Mouse (Mus musculus) limb, embryonic 12.5 days (tissue): ENCODE measurements around the gene Ncbp2. TPM values are rescaled to one million over a fixed set of nuclear protein-coding genes. Genes with fewer than 3 reads are reported as not detected.

Experiments used
- ATAC-seq: fragments of 200-750 bp; cut with Nextera tagmentation; 2 replicates; pipeline ENCODE4 v1.8.0; 2017; ENCODE audit warnings: low read depth, moderate TSS enrichment; ENCODE audit not compliant: insufficient number of reproducible peaks, insufficient read depth, low FRiP score, low TSS enrichment
- H3K27ac ChIP-seq: fragments of 300-500 bp; sonication (generic); 2 replicates; pipeline ENCODE4 v1.5.1; 2016; ENCODE audit warnings: mild to moderate bottlenecking, moderate library complexity
- H3K27me3 ChIP-seq: fragments of 300-500 bp; sonication (generic); 2 replicates; pipeline ENCODE4 v1.6.1; 2016; ENCODE audit warnings: mild to moderate bottlenecking, moderate library complexity
- H3K36me3 ChIP-seq: fragments of 300-500 bp; sonication (generic); 2 replicates; pipeline ENCODE4 v1.6.1; 2016; ENCODE audit warnings: mild to moderate bottlenecking, moderate library complexity
- H3K4me1 ChIP-seq: fragments of 300-500 bp; sonication (generic); replicated peaks from 2 replicates; pipeline ENCODE4 v1.6.1; 2016
- H3K4me2 ChIP-seq: fragments of 300-500 bp; sonication (generic); 2 replicates; pipeline ENCODE4 v1.6.1; 2016; ENCODE audit warnings: mild to moderate bottlenecking, moderate library complexity
- H3K4me3 ChIP-seq: fragments of 300-500 bp; sonication (generic); replicated peaks from 2 replicates; pipeline ENCODE4 v1.5.1; 2016; ENCODE audit warnings: mild to moderate bottlenecking
- H3K9ac ChIP-seq: fragments of 300-500 bp; sonication (generic); replicated peaks from 2 replicates; pipeline ENCODE4 v1.6.1; 2016; ENCODE audit warnings: mild to moderate bottlenecking, moderate library complexity
- H3K9me3 ChIP-seq: fragments of 300-500 bp; sonication (generic); 2 replicates; pipeline ENCODE4 v1.6.1; 2016; ENCODE audit warnings: mild to moderate bottlenecking, moderate library complexity
- WGBS: fragments of 180-500 bp; shearing (Covaris S2); methylation state at CpG from one replicate; pipeline ENCODE4 v1.1.7; 2016; 5-methylcytosine and 5-hydroxymethylcytosine counted together
- polyA plus RNA-seq: library from polyadenylated mRNA; unstranded; fragments of >200 nt; fragmentation: Nextera tagmentation; extraction: Ambion mirVana; gene quantifications from 2 replicates; pipeline ENCODE4 v1.2.1, GENCODE M21; 2016

Gene Ncbp2
- polyA plus RNA-seq, 1 experiment from 2014 or later, result 148 TPM

- ATAC-seq, result no peak
- Histone ChIP-seq H3K4me2 (no peak overlapping the region), H3K9ac (no peak overlapping the region), H3K27ac (no peak overlapping the region), H3K36me3 (peaks cover 78% of the 10 kb centered on the region), H3K4me3 (no peak overlapping the region), H3K4me1 (no peaks in the 10 kb centered on the region), H3K9me3 (no peaks in the 10 kb centered on the region), H3K27me3 (no peaks in the 10 kb centered on the region)
- 83% methylated on average over 4 of the region's 4 CpGs for WGBS
Observed at GRCm38 (mm10) chr16:31975258-31975657, 26.9 kb downstream of the Ncbp2 start.

- ATAC-seq, result no peak
- H3K4me3 ChIP-seq, result no peak overlapping the region
- no peak overlapping the region for H3K4me2 ChIP-seq
- no peaks in the 10 kb centered on the region for H3K27me3 ChIP-seq
- 92% methylated on average over 3 of the region's 3 CpGs for WGBS
- H3K27ac ChIP-seq, result no peak overlapping the region
- no peaks in the 10 kb centered on the region for H3K9me3 ChIP-seq
- no peaks in the 10 kb centered on the region for H3K4me1 ChIP-seq
- H3K9ac ChIP-seq, result no peak overlapping the region
- H3K36me3 ChIP-seq, result peaks cover 59% of the 10 kb centered on the region
Observed at GRCm38 (mm10) chr16:31979501-31979900, 31.2 kb downstream of the Ncbp2 start.

DNA sequence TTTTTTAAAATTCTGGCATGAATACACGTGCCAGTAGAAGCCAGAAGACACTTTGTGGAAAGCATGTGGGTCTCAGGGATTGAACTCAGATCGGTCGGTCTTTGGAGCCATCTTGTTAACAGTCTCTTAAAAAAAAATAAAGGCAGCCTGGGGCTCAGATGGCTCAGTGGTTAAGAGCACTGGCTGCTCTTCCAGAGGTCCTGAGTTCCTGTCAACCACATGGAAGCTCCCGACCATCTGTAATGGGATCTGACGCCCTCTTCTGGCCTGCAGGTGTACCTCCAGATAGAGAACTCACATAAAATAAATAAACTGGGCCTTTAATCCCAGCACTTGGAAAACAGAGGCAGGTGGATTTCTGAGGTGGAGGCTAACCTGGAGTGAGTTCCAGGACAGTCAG lies 32.6 kb downstream of the Ncbp2 start:
- Histone ChIP-seq H3K4me3 (no peak overlapping the region), H3K27me3 (no peaks in the 10 kb centered on the region), H3K4me2 (no peak overlapping the region), H3K4me1 (no peaks in the 10 kb centered on the region), H3K9ac (no peak overlapping the region), H3K9me3 (no peaks in the 10 kb centered on the region), H3K36me3 (peaks cover 56% of the 10 kb centered on the region), H3K27ac (no peak overlapping the region)
- ATAC-seq, result no peak
- 77% methylated on average over 5 of the region's 5 CpGs for WGBS

- Histone ChIP-seq H3K27me3 (no peaks in the 10 kb centered on the region), H3K36me3 (peaks cover 52% of the 10 kb centered on the region), H3K9me3 (no peaks in the 10 kb centered on the region), H3K4me2 (no peak overlapping the region), H3K9ac (no peak overlapping the region), H3K4me3 (no peak overlapping the region), H3K4me1 (no peaks in the 10 kb centered on the region), H3K27ac (no peak overlapping the region)
- ATAC-seq, result no peak
- 52% methylated on average over 1 of the region's 1 CpGs for WGBS
Observed at GRCm38 (mm10) chr16:31992039-31992438, 43.7 kb downstream of the Ncbp2 start.

DNA sequence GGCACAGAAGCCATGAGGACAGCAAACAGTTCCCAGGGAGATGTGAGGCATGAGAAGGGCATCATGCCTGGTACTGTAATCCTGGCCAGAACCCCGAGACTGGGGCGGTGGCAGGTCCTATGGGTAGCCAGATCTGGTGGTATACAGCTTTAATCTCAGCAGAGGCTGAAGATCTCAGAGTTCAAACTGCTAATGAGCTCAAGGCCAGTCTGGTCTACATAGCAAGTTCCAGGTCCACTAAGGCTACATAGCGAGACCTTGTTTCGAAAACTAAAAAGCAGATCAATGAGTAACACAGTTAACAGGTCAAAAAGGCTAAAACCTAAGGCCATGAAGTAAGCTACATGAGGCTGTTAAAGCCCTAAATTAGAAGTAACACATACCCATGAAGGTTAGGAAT lies 44.9 kb downstream of the Ncbp2 start:
- Histone ChIP-seq H3K4me2 (no peak overlapping the region), H3K27ac (no peak overlapping the region), H3K4me1 (no peaks in the 10 kb centered on the region), H3K36me3 (peaks cover 43% of the 10 kb centered on the region), H3K27me3 (no peaks in the 10 kb centered on the region), H3K9ac (no peak overlapping the region), H3K4me3 (no peak overlapping the region), H3K9me3 (no peaks in the 10 kb centered on the region)
- WGBS, result 97% methylated on average over 4 of the region's 4 CpGs
- no peak for ATAC-seq

DNA sequence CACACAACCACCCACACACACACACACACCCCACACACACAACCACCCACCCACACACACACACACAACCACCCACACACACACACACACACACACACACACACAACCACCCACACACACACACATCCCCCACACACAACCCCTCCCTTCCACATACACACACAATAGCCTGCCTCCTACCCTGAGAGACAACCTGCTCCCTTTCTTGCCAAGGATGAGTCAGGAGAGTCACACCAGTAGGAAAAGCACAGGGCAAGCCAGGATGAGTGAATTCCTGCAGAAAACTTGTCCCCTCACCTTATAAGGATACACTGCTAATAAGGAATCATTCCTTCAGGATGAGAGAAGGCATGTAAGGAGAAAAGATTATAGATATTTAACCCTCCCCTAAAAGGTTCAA lies 45.6 kb downstream of the Ncbp2 start:
- no peak overlapping the region for H3K27ac ChIP-seq
- no peak overlapping the region for H3K4me3 ChIP-seq
- no peak overlapping the region for H3K9ac ChIP-seq
- H3K27me3 ChIP-seq, result no peaks in the 10 kb centered on the region
- ATAC-seq, result no peak
- no peak overlapping the region for H3K4me2 ChIP-seq
- H3K36me3 ChIP-seq, result peaks cover 40% of the 10 kb centered on the region
- H3K4me1 ChIP-seq, result no peaks in the 10 kb centered on the region
- H3K9me3 ChIP-seq, result no peaks in the 10 kb centered on the region

- Histone ChIP-seq H3K9me3 (no peaks in the 10 kb centered on the region), H3K27ac (no peak overlapping the region), H3K4me1 (no peaks in the 10 kb centered on the region), H3K9ac (no peak overlapping the region), H3K4me3 (no peak overlapping the region), H3K36me3 (peaks cover 33% of the 10 kb centered on the region), H3K27me3 (no peaks in the 10 kb centered on the region), H3K4me2 (no peak overlapping the region)
- ATAC-seq, result no peak
- 89% methylated on average over 5 of the region's 5 CpGs for WGBS
Observed at GRCm38 (mm10) chr16:31996371-31996770, 48.1 kb downstream of the Ncbp2 start.

GRCm38 (mm10) chr16:32002509-32003477 lies 54.5 kb downstream of the Ncbp2 start, which contains the start of gene Senp5:
TSS of gene Senp5 (minus strand) at chr16:32003287.
- peaks cover 13% of the 10 kb centered on the region for H3K4me1 ChIP-seq
- H3K27ac ChIP-seq, result peak within 1 kb of the TSS; percentile 62
- H3K36me3 ChIP-seq, result peaks cover 10% of the 10 kb centered on the region
- peak within 1 kb of the TSS; percentile 68 for H3K4me2 ChIP-seq
- WGBS, result 1% methylated on average over 66 of the region's 66 CpGs
- peak; percentile 83 for ATAC-seq
- no peaks in the 10 kb centered on the region for H3K9me3 ChIP-seq
- peak within 1 kb of the TSS; percentile 92 for H3K4me3 ChIP-seq
- no peaks in the 10 kb centered on the region for H3K27me3 ChIP-seq
- H3K9ac ChIP-seq, result peak within 1 kb of the TSS; percentile 89

DNA sequence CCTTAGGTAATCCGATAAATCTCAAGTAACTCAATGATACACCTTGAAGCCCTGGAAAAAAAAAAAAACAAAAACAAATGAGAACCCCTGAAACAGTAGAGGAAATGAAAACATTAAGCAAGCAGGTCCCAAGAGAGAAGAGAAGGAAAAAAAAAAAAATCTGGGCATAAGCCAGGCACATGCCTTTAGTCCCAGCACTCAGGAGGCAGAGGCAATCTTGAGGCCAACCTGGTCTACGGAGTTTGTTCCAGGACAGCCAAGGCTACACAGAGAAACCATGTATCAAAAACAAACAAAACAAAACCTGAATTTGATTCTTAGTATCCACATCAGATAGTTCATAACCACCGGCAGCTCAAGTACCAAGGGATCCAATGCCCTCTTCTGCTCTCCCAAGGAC lies 56.4 kb downstream of the Ncbp2 start:
- Histone ChIP-seq H3K4me3 (no peak overlapping the region), H3K4me1 (peaks cover 13% of the 10 kb centered on the region), H3K36me3 (0 out of 2 replicates have a peak, but pooled peaks cover 1% of the 10 kb centered on the region), H3K9me3 (no peaks in the 10 kb centered on the region), H3K4me2 (no peak overlapping the region), H3K9ac (no peak overlapping the region), H3K27me3 (no peaks in the 10 kb centered on the region), H3K27ac (no peak overlapping the region)
- WGBS, result 95% methylated on average over 3 of the region's 3 CpGs
- no peak for ATAC-seq

DNA sequence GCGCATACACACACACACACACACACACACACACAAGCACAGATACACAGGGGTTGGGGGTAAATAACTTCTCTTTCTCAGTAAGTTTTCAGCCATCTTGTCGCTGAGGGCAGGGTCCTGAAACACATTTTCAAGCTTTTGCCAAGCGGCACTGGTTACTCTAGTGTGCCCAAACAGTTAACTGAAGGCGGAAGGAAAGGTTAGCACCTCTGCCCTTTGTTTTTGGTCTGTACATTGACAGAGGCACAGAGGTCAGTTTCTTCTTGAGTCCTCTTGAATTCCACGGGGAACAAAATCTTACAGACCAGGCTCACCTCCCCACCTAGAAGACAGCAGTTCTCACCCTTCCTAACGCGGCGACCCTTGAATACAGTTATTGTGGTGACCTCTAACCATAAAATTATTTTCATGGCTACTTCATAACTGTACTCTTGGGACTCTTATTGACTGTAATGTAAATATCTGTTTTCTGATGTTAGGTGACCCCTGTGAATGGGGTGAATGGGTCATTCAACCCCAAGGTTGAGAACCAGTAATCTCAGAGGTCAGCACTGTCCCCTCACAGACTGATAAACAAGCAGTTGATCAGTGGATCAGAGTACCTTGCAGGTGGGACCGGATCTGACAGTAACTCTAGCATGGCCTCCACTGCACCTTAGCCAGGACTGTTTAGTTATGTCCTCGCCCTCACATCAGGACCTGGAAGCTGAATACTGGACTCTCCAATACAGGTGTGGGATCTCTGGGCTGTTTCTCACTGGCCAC lies 60.4 kb downstream of the Ncbp2 start:
- ATAC-seq, result no peak
- Histone ChIP-seq H3K4me1 (no peaks in the 10 kb centered on the region; the same call in 1 of the 2 replicates), H3K27ac (no peak overlapping the region), H3K27me3 (no peaks in the 10 kb centered on the region), H3K4me3 (no peak overlapping the region), H3K9ac (no peak overlapping the region), H3K36me3 (peaks cover 8% of the 10 kb centered on the region; the same call in 1 of the 2 replicates), H3K9me3 (no peaks in the 10 kb centered on the region), H3K4me2 (no peak overlapping the region)
- WGBS, result 75% methylated on average over 10 of the region's 10 CpGs

DNA sequence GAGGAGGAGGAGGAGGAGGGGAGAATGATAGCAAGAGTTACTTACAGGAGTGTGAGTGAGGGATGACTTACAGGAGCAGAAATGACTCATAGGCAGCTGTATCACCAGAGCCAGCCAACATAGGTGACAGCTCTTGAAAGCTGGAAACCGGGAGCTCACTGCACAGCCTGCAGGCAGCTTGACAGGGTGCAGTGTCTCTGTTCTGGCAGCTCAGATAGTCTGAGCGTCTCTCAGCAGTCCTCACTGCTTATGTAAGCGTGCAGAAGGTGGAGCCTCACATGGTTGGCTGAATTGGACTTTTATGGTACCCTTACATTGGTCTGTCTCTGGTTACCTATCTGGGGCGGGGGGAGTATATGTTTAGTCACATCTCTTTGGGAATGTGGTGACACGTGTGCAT lies 61.6 kb downstream of the Ncbp2 start:
- no peak for ATAC-seq
- Histone ChIP-seq H3K4me1 (no peaks in the 10 kb centered on the region), H3K27ac (no peak overlapping the region), H3K4me2 (no peak overlapping the region), H3K27me3 (no peaks in the 10 kb centered on the region), H3K9ac (no peak overlapping the region), H3K9me3 (no peaks in the 10 kb centered on the region), H3K36me3 (peaks cover 14% of the 10 kb centered on the region; the same call in 1 of the 2 replicates), H3K4me3 (no peak overlapping the region)
- 31% methylated on average over 5 of the region's 5 CpGs for WGBS
